Mouse (Mus musculus): ENCODE results near the gene Cpt1b.

Gene Cpt1b

DNA sequence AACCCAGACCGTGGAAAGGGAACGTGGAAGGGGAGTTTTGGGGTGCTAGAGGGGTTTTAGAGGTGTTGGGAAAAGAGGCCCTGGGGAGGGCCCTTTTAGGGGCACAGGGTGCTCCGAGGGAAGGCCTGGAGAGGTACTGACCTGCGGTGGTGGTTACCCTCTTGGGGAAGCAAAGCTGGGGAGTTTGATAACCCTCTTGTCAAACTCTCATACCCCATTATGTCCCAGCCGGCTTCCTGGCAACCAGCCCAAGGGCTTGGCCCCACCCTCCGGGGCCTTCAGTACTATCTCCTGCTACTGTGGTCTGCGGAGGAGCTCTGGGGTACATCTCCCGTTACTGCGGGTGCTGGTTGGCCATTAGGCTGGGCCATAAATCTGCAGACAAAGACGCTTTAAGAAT is 46.2 kb downstream of the Cpt1b start:
- WGBS, result 38% methylated on average over 10 of the region's 10 CpGs

DNA sequence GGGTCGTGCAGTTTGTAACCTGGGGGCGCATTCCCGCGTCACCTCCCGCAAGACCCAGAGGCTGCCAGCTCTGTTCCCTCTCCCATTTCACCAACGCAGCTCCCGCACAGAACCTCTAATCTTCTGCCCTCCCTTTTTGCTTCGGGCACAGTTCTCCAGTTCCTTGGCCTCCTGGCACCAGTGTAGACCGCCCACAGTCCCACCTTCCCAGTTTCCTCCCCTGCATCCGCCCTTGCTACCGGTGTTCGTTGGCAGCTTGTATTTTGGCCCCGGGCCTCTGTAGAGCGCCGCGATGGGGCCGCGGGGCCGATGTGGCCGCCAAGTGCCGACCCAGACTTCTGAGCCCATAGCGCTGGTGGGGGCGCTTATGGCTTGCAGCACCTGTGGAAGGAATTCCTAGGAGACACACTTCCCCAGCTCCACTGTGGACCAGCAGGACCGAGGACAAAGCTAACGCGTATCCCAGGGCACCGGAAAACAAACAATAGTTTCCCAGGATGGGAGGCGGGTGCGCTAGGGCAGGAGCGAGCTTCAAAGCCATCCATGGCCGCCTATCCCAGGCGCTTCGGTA is 46.7 kb downstream of the Cpt1b start, which contains the start of gene Odf3b:
Odf3b (minus strand) TSS at position 452 of the 571 bp plus-strand sequence.
- 4% methylated on average over 33 of the region's 33 CpGs for WGBS

GRCm38 (mm10) chr15:89377938-89378828 is 47.5 kb downstream of the Cpt1b start:
- 20% methylated on average over 46 of the region's 46 CpGs for WGBS

- 11% methylated on average over 18 of the region's 18 CpGs for WGBS
These were observed 48.3 kb downstream of the Cpt1b start for GRCm38 (mm10) chr15:89377362-89377761.

- WGBS, result 43% methylated on average over 16 of the region's 16 CpGs
These were observed 48.7 kb downstream of the Cpt1b start, which contains the start of gene Tymp for GRCm38 (mm10) chr15:89376957-89377356. Gene Tymp (minus strand): TSS chr15:89377039.

DNA sequence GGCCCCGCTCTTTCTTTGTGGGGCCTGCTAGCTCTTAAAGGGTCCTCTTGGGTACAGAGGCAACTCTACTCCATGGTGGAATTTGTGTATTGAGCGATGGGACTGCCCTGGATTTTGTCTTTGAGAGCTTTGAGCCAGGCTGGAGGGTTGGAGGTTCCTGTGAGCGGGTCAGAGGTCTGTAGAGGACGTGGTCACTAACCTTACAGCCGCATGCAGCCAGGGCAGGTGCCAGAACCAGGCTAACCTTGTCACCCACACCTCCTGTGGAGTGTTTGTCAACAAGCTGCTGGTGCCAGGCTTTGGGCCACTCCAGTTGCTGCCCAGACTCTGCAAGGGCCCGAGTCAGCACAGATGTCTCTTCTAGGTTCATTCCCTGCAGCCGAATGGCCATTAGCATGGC is 49.6 kb downstream of the Cpt1b start:
- WGBS, result 92% methylated on average over 7 of the region's 7 CpGs

GRCm38 (mm10) chr15:89374801-89375534 is 50.7 kb downstream of the Cpt1b start:
- WGBS, result 92% methylated on average over 17 of the region's 17 CpGs

- 44% methylated on average over 9 of the region's 9 CpGs for WGBS
These were observed 51.3 kb downstream of the Cpt1b start for GRCm38 (mm10) chr15:89374340-89374739.

- under 1% methylated on average over 42 of the region's 42 CpGs for WGBS
These were observed 51.9 kb downstream of the Cpt1b start, which contains the start of gene Sco2 for GRCm38 (mm10) chr15:89373762-89374248. Gene Sco2 (minus strand): TSS chr15:89373846.

- WGBS, result under 1% methylated on average over 35 of the region's 35 CpGs
These were observed 52.5 kb downstream of the Cpt1b start for GRCm38 (mm10) chr15:89373027-89373761.

DNA sequence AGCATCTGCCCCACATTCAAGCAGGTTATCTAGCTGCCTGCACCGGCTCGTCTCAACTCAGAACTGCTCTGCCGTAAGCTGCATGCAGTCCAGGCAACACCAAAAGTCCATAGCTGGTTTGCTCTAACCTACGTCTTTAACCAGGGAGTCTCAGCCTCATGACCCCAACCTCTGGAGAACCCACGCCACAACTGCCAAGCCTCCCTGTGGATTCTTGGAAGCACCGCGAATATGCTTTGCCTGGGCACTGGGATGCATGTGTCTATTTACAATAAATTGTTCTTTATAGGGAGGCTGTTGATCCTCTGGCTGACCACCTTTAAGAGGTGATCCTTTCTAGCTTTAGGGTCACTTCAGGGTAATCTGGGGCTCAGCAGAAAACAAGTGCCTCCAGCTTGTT is 53.1 kb downstream of the Cpt1b start:
- 77% methylated on average over 7 of the region's 7 CpGs for WGBS

DNA sequence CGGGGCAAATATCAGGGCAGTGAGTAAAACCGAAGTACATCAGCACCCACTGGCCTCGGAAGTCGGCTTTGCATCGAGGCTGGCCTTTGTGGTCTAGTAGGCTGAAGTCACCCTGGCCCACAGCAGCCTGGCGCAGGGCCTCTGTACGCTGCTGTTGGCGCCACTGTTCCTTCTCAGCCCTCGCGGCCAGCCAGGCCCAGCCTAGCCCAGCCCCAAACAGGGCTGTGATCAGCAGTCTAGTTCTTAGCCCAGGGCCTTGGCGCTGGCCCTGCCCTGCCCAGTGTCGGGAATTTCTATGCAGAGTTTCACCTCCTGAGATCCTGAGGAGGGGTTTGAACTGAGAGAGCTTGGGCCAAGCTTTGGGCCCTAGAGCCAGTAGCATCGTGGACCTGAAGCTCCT is 53.6 kb downstream of the Cpt1b start:
- WGBS, result 83% methylated on average over 13 of the region's 13 CpGs
